Mouse (Mus musculus) cerebellum, adult 18-20 months (tissue): ENCODE results near the gene Gm49333.
"Not testable (repeated sequence)": the region's sequence is repeated elsewhere in the genome, so short reads cannot be mapped to it uniquely, and the experiment has no call there.

ENCODE experiments used
- DNase-seq, 2 experiments: peaks; one replicate each; pipeline ENCODE4 v3.0.0; 2021

Gm49333 gene

DNA sequence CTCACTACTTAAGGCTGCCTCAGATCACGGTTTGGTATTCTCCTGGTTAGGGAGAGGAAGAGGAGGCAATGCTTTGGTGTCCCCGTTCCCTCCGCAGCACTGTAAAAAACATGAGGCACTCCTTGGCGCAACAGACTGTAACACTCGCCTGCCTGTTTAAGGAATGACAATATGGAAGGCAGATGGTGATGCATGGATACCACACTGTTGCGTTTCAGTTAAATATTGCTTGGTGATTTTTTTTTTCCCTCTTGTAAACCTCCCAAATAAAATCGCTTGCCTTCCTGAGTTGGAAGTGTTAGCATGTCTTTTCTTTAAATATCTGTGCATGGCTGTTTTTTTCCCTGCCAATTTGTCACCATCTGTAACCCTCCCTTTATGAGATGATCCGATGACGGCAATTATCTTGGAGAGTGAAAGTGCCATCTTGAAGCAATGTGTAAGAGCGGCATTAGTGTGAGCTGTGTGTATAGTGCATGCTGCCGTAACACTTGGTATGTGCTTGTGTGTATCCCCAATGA, 17.5 kb downstream of the Gm49333 start:
- no peak for DNase-seq

DNA sequence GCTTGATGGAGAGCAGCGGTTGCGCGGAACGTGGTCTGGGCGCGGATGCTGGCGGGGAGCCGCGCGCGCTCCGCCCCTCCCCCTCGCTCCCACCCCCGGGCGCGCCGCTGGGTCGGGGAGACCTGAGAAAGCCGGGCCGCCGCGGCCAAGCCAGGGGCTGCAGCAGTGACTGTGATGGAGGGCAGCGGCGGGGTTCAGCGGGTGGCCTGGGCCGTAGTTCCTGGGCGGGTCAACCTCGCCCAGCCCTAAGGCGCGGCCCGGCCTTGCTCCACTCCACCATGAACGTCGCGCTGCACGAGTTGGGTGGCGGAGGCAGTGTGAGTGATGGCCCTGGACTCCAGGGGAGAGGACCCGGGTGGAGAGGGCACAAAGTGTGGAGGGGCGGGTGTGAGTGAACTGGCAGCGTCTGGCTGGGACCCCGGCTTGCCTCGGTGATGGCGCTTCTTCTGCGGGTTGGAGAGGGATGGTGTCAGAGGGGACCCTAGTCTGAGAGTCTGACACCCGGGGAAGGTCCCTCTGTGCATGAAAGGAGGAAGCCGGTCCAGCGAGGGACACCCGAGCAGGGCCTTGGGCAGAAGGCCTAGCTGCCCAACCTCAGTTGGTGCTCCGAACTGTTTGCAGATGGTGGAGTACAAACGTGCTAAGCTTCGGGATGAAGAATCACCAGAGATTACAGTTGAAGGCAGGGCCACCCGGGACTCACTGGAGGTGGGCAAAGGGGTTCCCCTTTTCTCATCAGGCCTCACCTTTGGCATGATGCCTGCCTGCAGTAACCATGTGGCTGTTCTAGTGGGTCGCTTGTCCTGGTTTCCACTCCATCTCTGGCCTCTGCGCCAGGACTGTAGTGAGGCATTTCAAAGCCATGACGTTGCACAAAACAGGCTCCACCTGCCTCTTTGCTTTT, 18.6 kb downstream of the Gm49333 start, which contains the start of gene Ece2:
Gene Ece2 (plus strand): TSS at position 98 of the 904 bp plus-strand sequence.
- DNase-seq: peak; percentile 59 to 76

DNA sequence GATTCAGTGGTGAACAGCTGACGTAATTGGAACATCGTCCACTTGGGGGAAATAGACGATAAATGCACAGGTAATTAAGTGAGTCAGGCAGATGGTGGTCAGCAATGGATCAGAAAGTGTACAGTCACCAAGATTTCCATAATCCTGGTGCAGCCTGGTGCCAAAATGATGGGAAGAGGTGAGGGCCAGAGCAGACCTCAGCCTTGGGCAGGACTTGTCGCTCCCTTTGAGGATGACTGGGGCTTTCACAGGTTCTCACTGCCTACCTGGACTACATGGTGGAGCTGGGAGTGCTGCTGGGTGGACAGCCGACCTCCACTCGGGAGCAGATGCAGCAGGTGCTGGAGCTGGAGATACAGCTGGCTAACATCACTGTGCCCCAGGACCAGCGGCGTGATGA, 26.0 kb downstream of the Gm49333 start:
- no peak for DNase-seq

DNA sequence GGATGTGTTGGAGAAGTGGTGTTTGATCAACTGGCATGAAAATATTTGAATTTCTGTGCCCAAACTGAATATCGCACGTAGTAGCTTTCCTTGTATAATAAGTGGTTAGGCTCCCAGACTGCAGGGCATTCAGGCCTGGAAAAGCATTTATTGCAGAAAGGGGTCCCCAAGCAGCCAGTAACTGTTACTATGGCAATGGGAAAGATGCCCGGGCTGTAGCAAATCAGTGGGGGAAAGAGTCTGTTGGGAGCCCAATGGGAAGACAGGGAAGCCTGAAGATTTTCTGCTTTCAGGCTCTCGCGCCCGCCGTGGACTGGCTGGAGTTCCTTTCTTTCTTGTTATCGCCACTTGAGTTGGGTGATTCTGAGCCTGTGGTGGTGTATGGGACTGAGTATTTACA, 27.0 kb downstream of the Gm49333 start:
- DNase-seq: no peak

DNA sequence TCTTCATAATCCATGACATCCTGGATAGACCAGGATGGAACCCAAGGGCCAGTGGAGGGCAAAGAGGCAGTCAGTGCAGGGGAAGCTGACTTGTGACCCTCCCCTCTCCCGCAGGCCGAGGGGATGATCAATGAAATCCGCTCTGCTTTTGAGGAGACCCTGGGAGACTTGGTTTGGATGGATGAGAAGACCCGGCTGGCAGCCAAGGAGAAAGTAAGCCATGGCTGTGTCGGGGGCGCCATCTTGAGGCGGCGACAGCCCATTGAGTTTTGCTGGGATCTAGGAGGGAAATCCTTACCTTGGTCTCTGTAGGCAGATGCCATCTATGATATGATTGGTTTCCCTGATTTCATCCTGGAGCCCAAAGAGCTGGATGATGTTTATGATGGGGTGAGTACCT, 30.8 kb downstream of the Gm49333 start:
- DNase-seq: peak; percentile 80 to 83

DNA sequence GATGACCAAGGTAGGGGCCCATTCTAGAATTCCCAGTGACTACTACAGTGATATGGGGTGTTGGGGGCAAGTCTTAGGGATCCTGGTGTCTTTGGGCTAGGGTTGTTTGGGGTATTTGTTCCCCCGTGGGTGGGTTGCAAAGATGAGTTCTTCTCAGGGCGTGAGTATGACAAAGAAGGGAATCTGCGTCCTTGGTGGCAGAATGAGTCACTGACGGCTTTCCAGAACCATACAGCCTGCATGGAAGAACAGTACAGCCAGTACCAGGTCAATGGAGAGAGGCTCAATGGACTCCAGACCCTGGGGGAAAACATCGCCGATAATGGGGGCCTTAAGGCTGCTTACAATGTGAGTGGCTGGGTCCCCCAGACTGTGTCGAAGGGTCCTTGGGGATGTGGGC, 32.5 kb downstream of the Gm49333 start:
- DNase-seq: no peak

DNA sequence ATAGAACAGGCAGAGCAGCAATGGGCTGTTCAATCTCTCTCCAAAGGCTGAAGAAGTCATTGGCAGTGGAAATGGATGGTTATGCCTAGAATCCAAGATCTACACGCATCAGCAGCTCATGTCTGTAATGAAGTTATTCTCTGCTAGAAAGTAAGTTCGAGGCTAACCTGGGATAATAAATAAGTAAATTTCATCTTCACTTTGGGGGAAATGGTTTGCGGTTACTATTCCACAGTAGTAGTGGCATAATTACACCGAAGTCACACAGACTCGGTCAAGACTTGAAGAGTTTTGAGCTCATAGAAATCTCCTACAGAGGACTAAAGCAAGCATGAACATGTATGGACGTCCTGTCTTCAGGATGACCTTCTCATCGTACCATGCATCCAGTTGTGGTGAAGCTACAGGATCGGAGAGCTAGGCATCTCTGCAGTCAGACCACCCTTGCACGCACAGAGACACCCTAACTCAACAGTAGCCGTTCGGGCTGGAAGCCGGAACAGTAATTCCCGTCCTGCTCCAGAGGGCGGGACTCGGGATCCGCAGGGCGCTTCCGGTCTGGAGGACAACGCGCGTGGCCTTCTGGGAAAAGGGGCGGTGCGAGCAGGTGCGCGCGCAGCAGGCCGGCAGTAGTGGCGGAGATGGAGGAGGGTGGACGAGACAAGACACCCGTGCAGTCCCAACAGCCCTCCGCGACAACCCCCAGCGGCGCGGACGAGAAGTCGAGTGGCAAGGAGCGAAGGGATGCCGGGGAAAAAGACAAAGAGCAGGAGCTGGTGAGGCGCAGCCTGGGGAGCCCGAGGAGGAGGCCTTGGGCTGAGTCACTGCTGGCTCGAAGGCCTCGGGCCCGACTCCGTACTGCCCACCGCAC, 39.9 kb downstream of the Gm49333 start, which contains the start of gene Psmd2:
Gene Psmd2 (plus strand): TSS at position 577 of the 871 bp plus-strand sequence.
- DNase-seq: peak; percentile 97 to 98

DNA sequence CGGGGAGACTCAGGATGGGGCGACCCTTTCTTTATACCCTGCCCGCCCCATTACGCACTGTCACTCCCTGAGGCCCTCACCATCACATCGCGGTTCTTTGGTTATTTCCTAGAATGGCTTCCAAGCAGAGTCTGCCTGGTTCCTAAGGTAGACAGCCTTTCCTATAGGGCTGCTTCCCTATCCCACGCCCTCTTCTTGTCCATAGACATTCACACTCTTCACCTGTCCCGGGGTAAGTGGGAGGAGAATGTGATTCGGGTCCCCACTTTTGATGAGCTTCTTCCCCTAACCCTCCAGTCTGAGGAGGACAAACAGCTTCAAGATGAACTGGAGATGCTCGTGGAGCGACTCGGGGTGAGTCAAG, 40.5 kb downstream of the Gm49333 start:
- no peak for DNase-seq

DNA sequence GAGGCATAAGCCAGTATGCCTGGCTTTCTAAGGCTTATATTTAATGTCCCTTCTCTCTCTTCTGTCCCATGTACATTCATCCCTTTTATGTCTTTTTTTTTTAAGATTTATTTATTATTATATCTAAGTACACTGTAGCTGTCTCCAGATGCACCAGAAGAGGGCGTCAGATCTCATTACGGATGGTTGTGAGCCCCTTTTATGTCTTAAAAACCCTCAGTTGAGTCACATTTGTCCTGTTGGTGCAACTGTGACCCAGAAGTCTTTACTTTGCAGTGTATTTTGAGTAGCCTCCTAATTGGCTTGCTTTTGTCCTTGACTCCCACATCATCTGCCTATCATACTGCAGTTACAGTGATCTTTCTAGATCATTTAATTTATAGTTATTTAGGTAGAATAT, 41.9 kb downstream of the Gm49333 start:
- no peak for DNase-seq

DNA sequence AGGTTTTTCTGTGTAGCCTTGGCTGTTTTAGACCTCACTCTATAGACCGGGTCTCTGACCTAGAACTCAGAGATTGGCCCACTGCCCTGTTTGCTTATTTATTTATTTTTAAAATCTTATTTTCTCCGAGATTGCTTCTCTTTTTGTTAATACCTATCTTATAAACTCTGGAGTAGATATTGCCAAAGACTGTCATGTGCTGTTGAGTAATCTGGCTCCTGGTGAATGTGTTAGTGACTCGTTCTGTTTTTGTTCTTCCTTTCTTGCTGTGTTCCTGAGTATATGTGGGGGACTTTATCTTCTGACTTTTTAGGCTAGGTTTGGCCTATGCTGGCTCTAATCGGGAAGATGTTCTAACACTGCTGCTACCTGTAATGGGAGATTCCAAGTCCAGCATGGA, 46.3 kb downstream of the Gm49333 start:
- no peak for DNase-seq

DNA sequence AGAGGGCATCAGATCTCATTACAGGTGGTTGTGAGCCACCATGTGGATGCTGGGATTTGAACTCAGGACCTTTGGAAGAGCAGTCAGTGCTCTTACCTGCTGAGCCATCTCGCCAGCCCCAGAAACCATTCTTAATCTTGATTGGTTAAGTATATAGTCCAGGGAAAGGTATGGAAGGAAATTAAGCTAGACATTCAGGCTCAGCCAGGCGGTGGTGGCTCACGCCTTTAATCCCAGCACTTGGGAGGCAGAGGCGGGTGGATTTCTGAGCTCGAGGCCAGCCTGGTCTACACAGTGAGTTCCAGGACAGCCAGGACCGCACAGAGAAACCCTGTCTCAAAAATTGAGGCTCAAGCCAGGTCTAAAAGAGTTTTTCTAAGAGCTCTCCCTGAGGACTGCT, 56.6 kb downstream of the Gm49333 start, which contains the start of gene Eif4g1:
Gene Eif4g1 (plus strand): TSS at position 301 of the 400 bp plus-strand sequence.
- DNase-seq: not testable (repeated sequence)

DNA sequence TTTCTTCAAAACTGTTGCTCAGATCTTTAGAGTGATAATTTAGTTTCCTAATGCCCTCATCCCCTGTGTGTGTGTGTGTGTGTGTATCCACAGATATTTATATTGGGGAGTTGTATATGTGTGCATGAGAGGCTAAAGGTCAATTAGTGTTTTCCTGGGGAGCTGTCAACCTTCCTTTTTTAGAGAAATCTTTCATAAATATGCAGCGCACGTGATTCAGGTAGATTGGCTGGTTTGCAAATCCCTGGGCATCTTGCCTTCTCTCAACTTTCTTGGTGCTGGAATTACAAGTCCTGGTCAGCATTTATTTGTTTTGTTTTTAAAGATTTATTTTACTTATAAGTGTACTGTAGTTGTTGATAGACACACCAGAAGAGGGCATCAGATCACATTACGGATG, 58.9 kb downstream of the Gm49333 start:
- no peak for DNase-seq

DNA sequence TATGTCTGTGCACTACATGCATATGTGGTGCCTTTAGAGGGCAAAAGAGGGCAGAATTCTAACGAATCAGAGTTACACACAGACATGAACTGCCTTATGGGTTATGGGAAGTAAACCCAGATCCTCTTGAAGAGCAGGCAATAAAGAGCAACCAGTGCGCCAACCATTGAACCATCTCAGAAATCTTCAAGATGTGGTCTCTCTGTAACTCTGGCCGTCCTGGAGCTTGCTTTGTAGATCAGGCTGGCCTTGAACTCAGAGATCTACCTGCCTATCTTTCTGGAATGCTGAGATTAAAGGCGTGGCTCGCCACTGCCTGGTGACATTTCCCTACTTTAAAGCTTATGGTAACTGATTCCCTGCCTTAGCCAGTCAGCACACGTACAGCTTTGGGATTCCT, 60.5 kb downstream of the Gm49333 start:
- DNase-seq: no peak

DNA sequence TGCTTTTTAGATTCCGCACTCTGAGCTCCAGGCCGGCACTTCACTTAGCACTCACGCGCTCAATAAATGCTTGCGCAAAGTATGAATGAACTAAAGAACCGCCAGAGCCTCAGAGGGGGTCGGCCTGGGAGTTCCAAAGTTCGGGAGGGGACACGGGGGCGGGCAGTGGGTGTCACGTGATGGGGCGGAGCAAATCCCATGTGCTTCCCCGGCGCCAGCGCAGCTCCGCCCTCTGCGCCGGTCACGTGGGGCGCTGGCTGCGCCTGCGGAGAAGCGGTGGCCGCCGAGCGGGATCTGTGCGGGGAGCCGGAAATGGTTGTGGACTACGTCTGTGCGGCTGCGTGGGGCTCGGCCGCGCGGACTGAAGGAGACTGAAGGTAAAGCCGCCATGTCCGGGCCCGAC, 61.1 kb downstream of the Gm49333 start:
- DNase-seq: peak; percentile 96 to 97

DNA sequence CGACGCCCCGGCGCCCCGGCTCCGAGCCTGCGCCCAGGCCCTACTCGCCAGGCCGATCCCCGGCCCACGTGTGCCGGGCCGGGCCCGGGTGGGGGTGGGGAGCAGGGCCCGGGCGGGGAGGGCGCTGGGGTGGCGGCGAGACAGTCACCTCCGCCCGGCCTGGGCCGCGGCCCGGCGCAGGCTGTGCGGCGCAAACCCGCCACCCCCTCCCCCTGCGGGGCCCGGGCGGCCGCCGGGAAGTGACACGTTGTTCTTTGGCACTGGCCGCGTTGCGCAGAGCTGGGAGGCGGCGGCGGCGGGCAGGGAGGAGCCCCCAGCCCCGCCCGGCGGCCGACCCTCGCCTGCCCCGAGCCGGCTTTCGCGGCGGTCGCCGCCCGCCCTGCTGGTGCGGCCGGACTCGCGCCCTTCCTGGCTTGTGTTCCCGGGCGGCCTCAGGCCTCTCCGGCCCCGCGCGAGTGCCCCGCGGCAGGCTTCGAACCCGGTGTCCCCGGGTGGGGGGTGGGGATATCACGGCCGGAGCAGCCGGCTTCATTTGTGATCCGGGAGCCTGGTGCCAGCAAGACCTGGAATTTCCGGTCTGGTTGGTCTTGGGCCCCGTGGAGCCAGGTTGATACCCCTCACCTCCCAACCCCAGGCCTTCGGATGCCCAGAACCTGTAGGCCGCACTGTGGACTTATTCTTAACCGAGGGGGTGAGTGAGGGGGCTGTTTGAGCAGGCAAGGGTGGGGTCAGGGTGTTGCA, 61.7 kb downstream of the Gm49333 start:
- DNase-seq: peak; percentile 49 to 74

DNA sequence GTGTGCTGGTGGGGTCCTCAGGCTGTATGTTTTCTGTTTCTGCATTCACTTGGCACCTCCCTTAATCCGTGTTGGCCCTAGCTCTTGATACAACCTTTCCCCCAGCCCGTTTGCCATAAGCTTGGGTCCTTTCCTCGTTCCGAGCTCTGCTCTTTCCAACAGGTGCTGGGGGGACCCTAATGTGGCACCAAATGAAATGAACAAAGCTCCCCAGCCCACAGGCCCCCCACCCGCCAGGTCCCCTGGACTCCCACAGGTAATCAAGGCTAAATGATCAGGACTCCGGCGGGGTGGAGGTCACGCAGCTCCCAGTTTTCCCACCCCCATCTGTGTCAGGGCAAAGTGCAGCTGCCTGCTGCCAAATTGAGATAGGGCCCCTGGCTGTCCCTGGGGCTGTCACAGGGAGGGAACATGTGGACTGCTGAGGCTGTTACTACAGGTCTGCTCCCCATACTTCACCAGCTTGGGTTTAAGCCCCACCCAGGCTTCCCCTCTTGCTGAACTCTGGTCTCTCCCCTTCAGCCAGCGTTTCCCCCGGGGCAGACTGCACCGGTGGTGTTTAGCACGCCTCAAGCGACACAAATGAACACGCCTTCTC, 62.4 kb downstream of the Gm49333 start:
- DNase-seq: no peak

DNA sequence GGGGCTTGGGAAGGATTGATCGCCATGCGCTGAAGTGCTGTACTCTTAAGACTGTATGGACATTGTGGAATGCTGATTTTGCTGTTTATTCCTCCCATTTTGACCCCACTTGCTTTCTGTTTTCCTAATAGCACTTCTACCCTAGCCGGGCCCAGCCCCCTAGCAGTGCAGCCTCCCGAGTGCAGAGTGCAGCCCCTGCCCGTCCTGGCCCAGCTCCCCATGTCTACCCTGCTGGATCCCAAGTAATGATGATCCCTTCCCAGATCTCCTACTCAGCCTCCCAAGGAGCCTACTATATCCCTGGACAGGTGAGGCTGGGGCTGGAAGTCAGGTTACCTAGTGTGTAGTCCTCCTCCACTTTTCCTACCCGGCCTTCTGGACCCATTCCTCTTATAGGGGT, 63.8 kb downstream of the Gm49333 start:
- no peak for DNase-seq

DNA sequence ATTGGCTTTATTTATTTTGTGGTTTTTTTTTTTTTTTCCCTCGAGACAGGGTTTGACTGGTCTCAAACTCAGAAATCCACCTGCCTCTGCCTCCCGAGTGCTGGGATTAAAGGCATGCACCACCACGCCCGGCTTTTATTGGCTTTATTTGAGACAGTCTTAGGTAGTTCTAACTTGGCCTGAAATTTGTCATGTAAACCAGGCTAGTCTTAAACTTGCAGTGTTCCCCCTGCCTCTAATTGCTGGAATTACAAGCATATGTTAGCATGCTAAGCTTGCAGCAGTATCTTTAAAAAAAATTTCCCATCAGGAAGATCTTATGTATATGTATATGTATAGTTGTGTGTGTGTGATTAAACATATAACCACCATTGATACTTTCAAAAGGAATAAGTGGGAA, 65.3 kb downstream of the Gm49333 start:
- no peak for DNase-seq

DNA sequence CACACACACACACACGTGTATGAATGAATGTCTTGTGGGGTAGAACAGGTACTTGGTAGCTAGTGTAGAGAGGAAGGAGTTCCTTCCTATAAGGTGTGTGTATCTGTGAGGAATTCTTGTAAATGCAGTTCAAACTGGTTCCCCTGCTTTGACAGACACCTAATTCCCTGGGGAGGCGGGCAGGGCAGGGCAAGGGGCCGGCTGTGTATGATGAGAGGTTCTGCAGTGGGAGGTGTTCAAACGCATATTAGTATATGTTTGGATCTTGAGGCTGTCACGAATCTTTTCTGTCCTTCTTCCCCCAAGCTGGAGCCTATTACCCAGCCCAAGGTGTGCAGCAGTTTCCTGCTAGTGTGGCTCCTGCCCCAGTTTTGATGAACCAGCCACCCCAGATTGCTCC, 66.0 kb downstream of the Gm49333 start:
- no peak for DNase-seq

DNA sequence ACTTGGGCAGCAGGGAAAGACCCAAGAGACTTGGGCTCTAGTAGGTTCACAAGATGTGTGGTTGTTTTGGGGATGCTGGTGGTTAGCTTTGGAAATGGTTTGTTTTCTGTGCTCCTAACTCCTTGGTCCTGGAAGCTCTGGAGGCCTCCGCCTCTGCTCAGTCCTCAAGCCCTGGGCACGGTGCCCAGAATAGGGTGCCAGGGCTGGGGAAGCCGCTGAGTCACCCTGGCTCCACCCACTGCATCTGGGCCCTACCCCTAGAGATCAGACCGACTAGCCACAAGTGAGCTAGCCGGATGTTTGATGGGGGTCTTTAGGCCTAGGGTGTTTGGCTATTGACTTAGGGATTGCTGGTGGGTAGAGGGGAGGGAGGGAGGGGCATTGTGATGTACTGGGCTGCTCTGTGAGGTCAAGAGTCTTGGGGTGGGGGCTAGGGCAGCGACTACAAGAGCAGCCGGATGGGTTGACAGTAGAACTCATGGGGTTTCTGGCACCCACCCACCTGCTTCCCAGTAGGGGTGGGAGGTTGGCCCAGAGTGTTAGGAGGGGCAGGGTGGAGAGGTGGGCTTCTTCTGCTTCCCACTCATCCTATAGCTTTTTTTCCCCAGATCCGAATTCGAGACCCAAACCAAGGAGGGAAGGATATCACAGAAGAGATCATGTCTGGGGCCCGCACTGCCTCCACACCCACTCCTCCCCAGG, 66.7 kb downstream of the Gm49333 start:
- DNase-seq: peak; percentile 81 to 84

DNA sequence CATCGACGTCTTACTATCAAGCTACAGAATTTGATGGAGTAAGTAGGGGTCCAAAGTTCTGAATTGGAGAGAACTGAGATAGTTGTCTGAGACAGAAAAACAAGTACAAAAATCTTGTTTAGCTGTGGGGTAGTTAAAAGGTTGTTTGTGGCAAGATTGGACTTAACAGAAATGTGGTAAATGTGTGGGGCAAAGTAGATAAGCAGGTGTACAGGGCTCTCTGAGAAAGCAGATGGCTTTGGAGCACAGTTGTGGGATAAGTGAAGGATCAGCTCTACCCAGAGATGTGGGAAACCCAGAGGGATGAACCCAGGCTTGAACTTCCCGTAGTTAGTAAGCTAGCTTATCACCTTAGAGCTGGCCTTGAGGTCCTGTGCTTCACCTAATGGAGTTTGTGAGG, 79.4 kb downstream of the Gm49333 start:
- DNase-seq: no peak

DNA sequence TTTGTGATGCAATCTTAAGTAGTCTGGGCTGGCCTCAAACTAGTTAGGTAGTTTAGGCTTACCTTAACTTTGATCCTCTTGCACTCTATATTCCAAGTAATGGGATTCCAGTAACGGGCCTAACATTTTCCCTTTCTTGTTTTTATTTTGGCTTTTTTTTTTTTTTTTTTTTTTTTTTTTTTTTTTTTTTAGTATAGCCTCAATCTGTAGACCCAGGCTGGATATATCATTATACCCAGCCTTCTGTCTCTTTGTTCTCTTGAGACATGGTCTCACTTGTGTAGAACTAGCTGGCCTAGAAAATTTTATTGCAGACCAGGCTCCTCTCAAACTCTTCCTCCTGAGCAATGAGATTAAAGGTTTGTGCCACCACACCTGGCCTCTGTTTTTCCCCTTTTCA, 80.2 kb downstream of the Gm49333 start:
- no peak for DNase-seq
